Mouse (Mus musculus) adrenal gland, postnatal 36 days (tissue): ENCODE measurements around the gene Prcd. TPM values are rescaled to one million over a fixed set of nuclear protein-coding genes. Genes with fewer than 3 reads are reported as not detected.

Experiments used
- DNase-seq, 2 experiments: peaks; one replicate each; pipeline ENCODE4 v3.0.0; 2021; ENCODE audit warnings: mixed read lengths in 1 of 2
- total RNA-seq, 2 experiments: library from RNA; stranded (reverse); gene quantifications; 2 replicates each; pipeline ENCODE4 v1.2.3; 2021

The Prcd gene
- total RNA-seq, 2 experiments from 2014 or later, result 9.6 to 14.1 TPM

DNA sequence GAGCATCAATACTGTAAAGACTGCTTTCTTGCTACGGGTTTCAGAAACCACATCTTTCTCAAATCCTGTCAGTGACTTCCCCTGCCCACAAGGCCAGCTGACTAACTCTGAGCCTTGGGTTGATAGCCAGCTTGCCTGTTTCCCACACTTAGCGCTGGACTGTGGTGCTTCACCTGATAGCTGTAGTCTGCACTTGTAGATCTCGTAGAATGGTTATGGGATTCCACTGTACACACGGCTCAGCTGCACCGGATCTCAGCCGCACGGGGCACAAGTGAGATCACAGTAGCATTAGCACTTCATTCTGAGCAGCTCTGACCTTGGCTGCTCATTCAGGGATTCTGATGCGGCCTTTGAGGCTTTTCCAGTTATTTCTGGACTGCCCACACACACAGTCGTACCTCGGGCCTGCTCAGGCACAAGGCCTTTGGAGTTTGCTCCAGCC is 15.1 kb downstream of the Prcd start:
- DNase-seq, result peak; percentile 70 to 71

DNA sequence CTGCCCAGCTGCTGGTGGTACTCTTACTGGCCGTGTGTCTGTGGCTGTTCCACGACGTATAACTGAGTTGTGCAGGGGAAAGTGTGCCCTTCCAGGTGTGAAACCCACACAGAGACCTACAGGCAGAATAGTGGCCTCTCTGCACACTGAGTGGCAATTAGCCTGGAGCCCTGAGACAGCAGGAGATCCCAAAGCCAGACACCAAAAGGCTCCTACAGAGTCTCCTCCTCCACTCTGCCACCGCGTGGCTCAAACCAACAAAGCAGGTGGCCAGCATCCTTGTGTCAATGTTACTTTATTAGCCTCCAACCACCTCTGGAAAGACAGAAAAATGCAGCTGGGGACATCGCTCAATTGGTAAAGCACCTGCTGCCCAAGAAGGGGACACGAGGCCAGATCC is 15.5 kb downstream of the Prcd start:
- peak in 1 of 2 experiments; percentile 36 for DNase-seq

DNA sequence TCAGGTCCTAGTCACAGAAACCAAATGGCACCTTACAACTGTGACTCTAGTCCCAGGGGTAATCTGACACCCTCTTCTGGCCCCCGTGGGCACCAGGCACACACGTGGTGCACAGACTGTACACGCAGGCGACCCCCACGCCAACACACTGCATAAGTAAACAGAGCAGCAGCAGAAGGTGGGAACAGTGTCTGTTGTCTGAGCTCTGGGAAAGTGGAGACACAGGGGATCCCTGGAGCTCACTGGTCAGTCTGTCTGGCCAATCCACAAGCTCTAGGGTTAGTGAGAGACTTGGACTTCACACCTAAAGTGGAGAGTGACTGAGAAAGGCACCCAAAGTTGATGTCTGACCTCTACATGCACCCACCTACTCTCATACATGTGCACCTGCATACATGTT is 16.0 kb downstream of the Prcd start:
- no peak for DNase-seq

DNA sequence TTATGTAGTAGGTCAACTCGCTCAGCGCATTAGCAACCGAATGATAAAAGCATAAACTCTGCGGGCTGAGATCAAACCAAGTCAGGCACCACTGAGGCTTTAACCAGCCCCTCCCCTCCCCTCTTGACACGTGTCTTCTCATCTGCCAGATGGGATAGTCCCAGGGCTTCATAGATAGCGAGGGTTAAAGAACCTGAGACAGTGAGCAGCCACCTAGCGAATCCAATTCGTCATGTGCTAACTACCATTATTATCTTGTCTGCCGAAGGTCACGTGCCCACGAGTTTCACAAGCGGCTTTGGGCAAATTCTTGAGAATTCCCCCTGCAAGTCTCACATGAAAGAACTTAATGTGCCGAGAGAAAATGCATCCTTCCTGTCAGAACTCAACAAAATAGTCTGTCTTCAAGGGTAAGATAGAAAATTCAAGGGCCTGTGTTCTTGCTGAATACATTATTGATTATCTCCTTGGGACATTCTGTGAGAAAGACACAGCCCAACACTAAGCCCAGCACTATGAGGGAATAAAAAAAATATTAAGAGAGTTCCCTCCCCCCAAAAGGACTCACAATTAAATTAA is 16.5 kb downstream of the Prcd start:
- peak in 1 of 2 experiments; percentile 33 for DNase-seq

DNA sequence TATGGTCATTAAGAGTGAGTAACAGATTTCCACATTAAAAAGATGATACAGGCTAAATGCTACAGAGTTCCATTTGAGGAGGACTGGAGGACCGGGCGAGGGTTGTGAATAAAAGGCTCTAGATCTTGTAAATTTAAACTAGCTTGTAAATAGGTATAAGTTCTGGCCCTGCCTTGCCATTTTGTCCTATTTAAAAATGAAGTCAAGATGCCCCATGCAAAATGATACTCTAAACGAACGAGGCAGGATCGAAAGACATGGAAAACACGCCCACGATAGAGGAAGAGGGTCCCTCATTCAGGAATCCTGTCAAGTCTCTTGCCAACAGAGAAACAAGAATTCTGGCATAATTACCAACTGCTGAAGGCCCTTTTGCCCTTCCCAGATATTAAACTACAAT is 17.1 kb downstream of the Prcd start:
- no peak for DNase-seq

DNA sequence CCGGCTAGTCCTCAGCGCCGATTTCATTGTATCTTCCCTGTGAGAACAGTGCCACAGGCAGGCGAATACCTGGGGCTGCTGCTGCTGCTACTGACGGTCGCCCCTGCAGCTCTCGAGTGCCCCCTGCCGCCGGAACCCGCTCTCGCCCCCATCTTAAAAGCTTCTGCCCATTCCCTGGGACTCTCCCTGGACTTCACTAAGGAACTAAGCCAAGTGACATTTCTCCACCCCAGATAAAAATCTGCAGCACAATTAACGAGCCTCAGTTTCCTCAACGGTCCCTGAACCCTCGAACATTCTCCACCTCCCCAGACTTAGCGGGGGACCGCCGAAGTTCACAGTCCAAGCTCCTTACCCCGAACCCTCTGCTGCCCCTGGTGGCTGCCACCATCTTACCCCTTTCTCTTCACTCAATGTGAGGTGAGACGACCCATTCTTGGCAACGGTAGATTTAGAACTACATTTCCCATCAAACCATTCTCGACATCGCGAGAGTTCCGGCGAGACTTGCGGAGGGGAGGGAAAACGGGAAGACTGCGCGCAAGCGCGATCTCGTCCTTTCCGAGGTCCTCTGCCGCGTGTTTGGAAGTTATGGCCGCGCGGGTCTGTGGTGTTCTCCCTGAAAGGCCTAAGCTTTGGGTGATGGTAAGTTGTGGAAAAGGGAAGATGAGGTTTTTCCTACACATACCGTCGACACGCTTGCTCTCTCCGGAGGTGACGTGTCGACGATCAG is 17.9 kb downstream of the Prcd start:
- DNase-seq, result peak; percentile 96 to 98

DNA sequence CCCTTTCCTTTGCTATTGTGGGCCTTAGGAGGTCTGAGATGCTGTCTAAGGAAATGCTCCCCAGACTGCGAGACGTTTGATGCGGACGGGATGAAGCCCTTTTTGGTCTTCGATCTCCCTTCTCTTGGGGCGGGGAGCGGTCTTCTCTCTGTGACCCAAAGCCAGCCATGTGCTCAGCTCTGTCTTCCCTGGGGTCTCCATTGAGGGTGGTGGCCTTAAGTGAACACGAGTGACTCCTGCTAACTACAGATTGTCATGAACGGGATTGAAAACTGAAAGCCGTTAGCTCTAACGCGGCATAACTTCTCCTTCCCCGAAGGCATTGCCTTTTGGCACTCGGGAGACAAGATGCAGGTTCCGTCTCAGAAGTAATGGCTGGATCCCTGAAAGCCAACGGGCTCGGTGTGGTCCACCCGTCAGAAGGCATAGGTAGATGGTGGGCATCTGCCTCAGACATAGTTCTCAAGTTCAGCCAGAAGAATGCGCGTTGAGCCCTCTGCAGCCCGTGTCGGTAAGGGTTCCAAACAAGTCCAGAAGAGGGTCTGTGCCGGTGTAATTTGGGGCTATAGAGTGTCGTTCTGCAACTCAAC is 18.6 kb downstream of the Prcd start:
- DNase-seq, result no peak

DNA sequence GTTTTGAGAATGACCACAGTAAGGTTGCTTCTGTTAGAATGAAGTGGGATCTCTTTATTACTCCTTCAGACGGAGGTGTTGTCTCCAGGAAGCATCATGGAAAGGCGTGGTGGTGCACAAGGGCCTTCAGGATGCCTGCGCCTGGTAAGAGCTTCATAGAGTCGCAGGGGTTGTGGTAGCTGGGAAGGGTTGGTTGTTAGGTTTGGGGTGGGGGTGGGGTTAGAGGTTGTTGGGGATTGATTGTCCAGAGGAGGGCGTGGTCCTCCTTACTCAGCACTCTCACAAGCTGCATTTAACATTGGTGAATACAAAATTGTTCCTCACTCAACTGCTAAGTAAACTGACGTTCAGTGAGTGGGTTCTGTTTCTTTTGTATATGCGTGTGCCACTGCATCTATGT is 19.3 kb downstream of the Prcd start:
- DNase-seq, result no peak

DNA sequence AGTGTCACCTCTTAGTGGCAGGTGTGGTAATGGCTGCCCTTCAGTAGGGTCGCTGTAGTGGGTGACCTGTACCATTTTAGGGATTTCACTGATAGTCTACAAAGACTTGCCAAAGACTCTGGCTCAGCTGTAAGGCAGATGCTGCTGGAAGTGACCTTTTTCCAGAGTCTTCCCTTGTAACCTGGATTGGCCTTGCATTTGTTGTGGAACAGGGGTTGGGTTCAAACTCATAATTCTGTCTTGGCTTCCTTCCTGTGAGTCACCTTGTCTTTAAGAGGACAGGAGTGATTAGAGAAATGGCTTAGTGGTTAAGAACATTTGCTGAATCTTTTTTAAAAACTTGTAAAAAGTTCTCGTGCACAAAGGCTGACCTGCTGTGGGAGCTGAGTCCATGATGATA is 20.1 kb downstream of the Prcd start:
- DNase-seq, result no peak

DNA sequence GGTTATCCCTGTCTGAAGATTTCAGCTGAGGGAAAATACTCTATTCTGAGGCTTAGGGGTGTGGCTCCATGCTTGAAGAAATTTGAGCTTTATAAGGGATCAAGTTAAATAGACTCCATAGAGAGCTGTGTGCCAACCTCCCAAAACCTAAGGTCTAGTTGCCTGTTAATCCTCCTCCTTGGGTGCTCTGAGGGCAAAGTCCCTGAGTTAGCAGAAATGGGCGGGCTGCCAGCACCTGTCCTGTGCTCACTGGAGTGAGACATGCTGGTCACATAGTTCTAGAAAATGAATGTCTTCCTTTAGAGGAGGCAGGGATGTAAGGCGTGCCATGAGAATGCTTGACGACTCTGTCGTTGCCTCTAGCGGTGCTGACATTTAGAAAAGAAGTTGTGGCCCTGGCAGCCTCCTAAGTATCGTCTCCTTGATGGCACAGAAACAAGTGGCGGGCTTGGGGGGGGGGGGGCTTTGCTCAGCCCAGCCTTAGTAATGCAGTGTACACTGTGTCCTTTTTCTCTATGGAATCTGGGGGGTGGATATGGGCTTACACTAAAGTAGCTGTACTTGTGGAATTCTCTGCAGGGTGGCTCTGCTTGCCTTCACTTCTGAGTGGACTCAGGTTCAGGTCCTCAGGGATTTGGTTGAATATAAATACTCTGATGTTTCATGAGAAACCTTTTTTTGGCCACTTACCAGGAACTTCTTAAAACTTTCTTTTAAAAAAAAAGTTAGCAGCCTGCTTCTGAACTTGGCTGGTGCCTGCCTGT is 21.5 kb downstream of the Prcd start:
- peak; percentile 80 to 86 for DNase-seq

DNA sequence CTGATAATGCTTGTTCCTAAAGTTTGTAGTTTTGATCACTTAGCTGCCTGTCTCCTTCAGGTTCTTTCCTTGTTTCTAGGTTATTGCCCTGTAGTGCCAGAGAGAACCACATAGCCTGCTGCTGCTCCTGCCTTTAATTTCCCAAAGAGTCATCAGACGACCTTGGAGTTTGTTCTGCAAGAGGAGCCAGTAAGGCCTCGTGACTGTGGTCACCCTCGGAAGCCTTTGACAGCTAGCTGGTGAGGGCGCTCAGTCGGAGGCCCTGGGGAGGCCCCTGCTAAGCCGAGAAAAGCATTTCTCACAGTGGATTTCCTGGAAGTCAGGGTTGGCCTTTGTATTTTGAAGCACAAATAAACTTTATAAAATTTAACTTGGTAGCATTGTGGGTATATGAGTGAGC is 22.1 kb downstream of the Prcd start:
- DNase-seq, result peak; percentile 76 to 78

DNA sequence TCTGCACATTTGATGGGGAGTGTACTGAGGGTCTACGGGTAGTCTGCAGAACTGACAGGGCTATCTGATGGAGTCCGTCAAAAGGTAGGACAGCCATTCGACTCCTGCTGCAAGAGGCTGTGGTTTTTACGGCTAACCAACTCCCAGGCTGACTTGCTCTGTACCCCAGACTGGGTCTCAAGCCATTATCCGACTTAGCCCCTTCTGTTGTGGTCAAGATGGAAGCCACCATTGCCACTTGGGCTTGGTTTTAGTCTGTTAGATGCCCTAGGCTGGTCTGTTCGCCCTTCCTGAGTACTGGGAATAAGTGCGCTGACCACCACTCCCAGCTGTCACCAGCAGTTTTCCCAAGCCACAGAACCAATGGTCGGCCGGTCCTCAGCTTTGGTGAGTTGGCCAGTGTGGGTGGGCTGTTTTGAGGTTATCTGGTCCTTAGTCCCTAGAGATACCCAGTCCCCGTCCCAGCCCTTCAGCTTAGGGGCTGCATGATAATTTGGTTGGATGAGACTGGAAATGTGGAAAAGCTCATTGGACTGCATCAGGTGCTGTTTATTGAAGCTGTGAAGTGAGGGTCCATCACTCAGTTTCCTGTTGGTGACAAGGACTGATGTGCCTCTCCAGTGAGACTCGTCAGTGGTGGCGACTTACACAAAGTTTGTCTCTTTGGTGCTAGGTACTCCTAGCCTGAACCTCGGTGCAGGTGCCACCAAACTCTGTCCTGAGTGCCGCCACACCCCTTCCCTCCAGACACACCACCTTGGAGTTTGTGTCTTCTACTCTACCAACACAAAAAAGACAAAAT is 23.0 kb downstream of the Prcd start:
- DNase-seq, result no peak

DNA sequence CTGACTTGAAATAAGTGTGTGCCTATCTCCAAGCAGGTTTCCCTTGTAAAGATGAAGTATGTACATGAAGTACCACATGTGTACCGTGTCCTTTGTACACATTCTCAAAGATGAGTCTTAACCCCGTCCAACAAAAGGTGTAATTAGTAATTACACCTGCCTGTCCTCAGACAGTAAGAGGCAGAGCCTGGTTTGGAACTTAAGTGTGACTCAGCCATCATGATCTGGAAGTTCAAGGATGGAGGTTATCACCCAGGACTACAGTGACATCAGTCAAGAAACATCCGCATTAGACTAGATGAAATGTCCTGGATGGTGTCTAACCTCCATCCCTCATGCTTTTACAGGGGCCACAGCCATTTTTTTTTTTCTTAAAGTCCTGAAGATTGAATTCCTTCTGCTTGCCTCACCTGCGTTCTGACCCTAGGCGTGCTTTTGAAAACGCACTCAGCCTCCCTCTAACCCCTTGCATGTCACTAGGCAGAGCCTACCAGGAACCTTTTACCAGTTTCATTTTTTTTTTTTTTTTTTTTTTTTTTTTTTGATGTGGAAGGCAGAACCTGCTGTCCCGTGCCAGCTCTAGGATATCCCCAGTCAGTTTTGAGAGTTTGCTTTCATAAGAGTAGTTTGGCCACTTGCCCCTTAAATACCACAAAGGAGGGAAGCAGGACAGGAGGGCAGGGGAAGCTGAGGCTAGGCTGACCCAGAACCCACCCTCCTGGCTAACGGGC is 24.5 kb downstream of the Prcd start:
- DNase-seq, result peak in 1 of 2 experiments; percentile 18

DNA sequence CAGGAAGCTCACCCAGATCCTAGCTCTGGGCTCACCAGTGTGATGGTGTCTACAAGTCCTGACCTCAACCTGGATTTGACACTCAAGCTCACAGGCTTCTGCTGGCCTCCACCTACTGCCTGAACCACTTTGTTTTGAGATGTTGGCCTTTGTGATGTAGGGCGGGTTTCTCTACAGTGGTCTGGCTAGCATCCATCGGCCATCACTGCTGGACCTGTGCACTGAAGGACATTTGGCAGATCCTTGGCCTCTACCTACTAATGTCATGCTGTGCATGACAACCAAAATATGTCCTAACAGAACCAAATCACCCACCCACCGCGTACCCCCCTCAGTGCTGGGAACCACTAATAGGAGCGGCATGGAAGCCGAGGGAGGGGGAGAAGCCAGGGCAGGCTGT is 25.8 kb downstream of the Prcd start:
- no peak for DNase-seq

DNA sequence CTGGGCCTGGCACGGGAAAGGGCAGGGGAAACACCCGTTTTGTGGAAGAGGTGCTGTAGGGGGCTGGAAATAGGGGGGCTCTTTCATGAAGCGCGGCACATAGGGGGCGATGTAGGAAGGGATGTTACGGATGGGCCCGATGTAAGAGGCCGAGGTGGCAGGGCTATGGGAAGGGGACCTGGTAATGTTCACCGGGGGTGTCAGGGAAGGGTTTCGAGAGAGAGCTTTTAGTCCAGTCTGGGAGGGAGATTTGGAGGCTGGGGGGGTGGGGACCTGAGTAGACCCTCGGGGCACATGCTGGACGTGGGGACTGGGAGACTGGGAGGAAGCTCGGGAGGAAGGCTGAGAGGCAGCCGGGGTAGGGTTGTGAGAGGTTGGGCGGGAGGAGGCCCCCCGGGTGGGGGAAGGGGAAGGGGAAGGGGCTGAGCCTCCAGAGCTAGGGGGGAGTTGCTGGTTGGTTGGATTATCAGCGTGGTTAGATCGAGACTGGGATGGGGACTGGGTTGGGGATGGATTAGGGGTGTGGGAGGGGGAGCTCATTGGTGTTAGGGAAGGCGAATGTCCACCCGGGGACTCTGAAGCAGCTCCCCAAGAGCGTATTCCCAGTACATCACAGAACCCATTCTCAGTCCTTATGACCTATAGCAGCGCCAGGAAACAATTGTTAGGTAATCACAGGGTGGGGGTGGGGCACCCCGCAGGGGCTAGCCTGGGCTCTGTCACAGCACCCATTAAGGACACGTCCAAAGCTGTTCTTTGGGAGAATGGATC is 27.2 kb downstream of the Prcd start:
- no peak for DNase-seq

DNA sequence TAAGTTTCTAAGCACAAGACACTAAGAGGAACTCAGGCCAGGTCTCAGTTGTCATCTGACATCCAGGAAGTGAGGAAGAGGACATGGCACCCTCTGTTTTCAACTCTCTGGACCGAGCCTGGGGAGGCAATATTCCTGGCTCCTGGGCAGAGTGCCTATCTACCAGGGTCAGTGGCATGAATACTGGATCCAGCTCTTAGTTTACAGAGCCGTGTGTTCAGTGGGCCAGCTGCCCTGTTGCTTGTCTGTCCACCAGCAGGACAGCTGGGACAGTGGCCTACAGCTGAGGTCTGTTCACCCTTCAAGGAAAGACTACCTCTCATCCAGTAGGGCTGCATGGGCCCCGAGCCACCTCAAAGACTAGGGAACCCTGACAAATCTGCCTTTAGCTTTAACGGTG is 27.8 kb downstream of the Prcd start:
- DNase-seq, result no peak

DNA sequence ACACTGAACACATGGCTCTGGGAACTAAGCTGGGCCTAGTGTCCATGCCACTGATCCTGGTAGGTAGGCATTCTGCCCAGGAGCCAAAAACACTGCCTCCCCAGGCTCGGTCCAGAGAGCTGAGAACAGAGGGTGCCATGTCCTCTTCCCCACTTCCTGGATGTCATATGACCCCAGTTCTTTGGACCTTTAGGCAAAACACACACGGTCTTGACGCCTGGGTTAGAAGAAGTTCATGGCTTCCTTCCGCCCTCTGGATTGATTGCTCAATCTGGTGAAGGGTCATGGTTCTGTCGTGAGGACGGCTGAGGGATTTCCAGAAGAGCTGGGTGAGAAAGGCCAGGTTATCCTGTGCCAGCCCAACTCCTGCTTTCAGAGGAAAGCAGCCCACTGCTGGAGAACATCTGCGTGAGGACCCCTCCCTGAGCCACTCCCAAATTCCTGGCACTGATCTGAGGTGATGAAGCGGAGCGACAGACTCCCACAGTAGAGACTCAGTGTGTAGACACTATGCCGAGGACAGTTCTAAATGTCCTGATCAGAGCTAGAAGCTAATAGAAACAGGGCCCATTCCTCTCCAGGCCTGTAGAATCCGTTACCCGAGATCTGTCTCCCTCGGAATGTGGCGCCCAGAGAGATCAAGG is 29.3 kb downstream of the Prcd start:
- DNase-seq, result peak; percentile 56

DNA sequence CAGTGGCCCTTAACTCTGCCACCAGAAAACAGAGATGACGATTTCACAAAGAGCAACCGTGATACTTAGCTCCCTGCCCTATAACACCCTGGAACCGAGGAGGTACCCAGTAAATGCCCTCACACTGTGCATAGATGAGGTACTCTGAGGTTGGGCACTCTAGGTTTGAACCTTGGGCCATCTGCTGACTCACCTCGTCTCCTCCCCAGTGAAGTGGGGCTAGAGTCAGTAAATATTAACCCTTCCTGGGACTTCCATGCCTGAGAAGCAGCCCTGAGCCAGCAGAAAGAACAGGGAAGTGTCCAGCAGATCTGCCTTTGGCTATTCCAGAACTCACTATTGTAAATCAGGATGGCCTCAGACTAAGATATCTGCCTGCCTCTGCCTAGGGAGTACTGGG is 30.4 kb downstream of the Prcd start:
- no peak for DNase-seq

DNA sequence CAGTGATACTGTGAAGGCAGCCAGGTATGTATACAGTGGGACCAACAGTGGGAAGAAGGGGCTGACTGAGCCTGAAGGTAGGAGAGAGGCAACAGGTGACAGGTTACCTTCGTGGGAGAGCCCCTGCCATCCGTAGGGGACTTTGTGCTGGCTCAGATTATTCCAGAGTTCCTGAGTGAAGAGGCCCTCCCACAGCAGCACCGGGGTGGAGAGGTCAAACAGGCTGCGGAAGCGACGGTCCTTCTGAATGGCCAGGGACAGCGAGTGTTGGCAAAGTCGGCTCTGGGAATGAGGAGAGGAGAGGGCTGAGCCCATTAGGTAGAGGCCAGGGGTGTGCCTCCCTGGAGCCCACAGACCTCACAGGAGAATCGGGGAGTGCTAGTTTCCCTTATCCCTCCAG is 32.4 kb downstream of the Prcd start:
- no peak for DNase-seq

DNA sequence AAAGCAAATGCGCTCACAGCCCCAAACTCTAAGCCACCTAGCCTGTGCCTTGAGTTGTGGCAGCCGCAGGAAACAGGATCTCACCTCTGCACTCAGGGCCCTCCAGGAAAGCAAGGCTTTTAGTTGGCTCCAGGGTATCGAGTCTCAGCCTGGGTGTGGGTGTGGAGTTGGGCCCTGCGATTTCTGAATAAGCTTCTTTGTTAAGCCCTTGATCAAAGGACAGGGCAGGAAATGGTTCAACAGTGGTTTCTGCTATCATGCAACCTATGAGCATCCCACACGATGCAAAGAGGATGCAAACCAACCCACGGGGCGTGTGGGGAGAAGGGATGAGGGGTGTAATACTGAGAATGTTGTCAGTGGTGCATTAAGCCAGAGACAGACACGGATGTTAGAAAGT is 34.6 kb downstream of the Prcd start:
- DNase-seq, result no peak
